Mouse (Mus musculus): ENCODE measurements around the gene Mutyh. TPM values are rescaled to one million over a fixed set of nuclear protein-coding genes. Genes with fewer than 3 reads are reported as not detected.
A peak's percentile ranks its signal among the peaks of the same experiment; 100 is the strongest.

Gene Mutyh
- total RNA-seq (2021): 1 to 10 TPM; 2.0 to 3.3 TPM
- long read RNA-seq, experiment 1, partial matches to known transcripts: 0 of 3 reads
- long read RNA-seq, experiment 1, other reads (novel, unspliced or antisense): 3 of 3 reads
- long read RNA-seq, experiment 2, partial matches to known transcripts: 0 of 3 reads
- long read RNA-seq, experiment 2, other reads (novel, unspliced or antisense): 2 of 3 reads

DNA sequence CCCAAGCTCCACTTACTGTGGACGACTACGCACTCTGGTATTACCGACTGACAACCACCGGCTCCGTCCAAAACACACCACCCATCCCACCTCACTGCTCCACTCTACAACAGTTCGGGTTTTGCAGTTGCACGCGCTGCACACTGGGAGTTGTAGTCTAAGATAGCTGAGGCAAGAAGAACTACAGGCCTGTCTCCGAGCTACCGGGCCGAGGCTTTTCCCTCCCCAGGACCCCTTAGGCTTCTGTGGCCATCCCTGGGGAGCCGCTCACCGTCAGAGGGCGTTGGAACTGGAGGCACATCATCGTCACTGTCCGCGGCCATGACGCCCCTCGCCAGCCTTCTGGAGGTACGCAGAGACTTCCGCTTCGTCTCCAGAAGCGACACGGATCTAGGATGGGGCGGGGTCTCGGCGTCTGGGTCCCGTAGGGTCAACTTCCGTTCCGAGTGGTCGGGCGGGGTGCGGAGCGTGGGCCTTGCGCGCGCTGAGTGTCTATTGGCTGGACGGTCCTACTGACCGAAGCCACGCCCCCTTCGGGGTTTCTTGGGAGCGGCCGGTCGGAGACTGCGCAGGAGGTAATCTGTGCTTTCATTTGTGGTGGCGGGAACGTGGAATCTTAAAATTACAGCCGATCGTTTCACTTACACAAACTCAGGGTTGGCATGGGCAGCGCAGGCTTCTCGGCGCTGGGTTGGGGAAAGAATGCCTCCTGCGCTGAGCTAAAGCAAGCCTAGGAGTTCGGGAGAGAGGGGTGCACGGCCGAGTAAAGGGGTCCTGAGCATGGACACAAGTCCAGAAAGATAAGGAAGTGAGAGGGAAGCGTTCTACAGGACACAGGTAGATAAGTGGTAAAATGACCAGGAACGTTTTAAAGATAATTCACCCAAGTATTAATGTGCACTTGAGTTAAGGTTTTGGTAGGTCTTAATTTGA is at the start of gene Mutyh, which contains the start of gene Toe1:
TSS of gene Mutyh (plus strand) at position 527 of the 933 bp plus-strand sequence.
TSS of gene Toe1 (minus strand) at position 444 of the 933 bp plus-strand sequence.
- DNase-seq (ENCODE audit: low spot score in 2 of 2): peak; percentile 89 to 95

DNA sequence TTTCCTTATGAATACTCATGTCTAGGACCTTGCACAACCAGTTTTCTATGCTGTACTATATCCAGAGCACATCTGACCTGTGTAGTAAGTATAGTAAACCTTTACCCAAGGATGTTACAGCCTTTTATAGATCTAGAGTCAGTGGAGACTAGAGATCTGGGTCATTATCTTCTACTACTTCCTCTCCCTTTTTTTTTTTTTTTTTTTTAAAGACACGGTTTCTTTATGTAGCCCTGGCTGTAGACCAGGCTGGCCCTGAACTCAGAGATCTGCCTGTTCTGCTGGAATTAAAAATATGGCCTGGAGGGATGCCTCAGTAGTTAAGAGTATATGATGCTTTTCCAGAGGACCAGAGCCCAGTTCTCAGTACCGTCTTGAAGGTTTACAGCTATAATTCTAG is 45.6 kb upstream of the Mutyh start:
- no peak for DNase-seq (ENCODE audit: low spot score in 2 of 2)

DNA sequence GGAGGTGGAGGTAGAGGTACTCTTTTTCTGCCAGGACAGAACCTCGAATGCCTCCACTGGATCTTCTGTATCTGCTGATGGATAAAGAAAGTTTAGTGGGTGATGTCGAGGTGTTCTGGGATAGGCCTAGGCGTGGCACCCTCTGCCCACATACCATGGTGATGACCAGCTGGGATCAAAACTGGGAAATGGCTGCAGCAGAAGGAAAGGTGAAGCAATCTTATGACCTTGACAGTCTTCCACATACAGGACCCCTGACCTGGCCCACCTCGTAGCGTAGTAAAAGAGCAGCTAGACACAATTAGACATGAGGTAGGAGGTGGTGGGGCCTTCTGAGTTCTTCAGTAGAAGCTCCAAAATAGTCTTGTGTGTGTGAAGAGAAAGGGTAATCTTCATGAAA is 43.5 kb upstream of the Mutyh start:
- DNase-seq (ENCODE audit: low spot score in 2 of 2): no peak

DNA sequence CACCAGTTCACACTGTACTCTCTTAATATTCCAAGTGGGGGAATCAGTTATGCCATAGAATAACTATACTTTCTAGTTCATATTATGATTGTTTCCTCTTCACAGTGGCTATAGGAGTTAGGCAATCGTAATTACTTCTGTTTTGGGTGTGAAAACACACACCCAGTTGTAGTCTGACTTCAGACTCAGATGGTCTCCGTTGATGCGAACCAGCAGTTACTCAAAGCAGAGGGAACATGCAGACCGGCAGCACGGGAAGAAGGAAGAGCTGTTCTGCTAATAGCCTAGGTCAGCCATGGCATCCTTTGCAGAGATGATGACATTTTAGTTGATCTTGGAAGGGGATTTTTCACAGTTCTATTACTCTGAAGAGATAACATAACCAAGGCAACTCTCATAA is 39.0 kb upstream of the Mutyh start:
- no peak for DNase-seq (ENCODE audit: low spot score in 2 of 2)

DNA sequence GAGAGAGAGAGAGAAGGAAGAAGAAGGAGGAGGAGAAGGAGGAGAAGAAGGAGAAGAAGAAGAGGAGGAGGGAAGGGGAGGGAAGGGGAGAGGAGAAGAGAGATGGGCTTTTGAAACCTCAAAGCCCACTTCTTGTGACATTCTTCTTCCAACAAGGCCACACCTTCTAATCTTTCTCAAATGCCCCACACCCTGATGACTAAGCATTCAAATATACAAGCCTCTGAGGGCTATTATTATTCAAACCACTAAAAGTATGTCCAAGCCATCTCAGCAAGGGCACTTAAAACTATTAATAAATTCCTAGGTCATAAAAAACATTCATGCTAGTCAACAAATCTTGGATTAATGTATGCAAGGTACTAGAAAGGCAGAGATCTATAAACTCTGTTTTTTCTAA is 38.5 kb upstream of the Mutyh start:
- DNase-seq (ENCODE audit: low spot score in 2 of 2): no peak

DNA sequence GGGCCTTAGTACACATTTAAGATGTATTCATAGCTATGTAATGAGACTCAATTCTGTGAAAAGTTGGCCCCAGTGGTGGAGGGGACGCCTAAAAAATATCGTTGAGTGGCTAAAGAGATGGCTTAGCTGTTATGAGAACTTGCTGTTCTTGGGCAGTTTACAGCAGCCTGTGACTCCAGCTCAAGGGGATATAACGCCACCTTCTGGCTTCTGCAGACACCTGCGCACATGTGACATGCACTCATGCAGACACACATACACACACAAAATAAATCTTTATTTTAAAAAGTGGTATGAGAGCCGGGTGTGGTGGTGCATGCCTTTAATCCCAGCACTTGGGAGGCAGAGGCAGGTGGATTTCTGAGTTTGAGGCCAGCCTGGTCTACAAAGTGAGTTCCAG is 31.1 kb upstream of the Mutyh start:
- no peak for DNase-seq (ENCODE audit: low spot score in 2 of 2)

DNA sequence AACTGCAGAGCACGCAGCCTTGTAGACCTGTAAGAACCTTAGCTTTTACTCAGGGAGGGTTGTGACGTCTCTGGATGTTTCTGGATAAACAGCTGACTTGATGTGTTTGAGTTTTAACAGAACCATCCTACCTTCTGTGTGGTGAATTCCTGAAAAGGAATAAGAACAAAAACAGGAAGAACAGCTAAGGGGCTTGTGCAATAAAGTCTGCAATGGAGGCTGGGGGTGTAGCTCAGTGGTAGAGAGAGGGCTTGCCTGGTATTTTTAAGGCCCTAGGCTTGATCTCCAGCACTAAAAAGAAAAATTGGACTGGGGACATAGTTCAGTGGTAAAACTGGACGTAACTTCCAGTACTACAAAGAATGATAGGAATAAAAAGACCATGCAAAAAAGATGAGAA is 30.4 kb upstream of the Mutyh start:
- DNase-seq (ENCODE audit: low spot score in 2 of 2): no peak

DNA sequence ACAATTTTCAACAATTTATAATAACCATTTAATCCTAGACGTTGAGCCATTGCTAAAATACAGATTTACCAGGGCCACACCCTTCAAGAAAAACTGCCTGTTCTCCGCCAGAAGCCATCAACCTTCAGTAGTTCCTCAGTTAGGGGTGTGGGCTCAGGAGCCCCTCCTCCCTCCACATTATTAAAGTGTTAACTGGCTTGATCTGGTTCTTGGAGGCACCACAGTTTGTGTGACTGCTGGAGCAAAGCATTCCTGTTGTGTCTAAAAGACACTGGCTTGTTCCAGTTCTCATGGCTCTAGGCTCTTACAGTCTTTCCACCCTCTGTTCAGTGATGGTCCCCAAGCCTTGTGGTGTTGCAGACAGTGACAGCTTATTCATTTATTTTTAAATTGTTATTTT is 27.0 kb upstream of the Mutyh start:
- DNase-seq (ENCODE audit: low spot score in 2 of 2): no peak

DNA sequence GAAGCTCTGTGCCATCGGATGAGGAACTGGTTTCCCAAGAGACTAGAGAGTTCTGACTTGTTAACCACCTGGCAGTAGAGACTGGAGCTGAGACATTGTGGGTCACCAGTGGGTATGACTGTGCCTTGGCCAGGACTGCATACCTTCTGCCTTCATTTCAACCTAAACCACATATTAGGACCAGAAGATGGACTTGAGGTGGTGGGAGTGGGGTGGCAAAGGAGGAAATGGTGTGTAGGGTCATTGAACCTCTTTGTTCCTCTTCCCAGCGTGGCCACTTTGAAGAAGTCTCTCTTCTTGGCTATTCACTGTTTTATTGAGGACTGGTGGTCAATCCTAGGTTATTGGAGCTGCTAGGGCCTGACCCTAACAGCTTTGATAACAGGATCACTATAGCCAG is 26.2 kb upstream of the Mutyh start:
- no peak for DNase-seq (ENCODE audit: low spot score in 2 of 2)

DNA sequence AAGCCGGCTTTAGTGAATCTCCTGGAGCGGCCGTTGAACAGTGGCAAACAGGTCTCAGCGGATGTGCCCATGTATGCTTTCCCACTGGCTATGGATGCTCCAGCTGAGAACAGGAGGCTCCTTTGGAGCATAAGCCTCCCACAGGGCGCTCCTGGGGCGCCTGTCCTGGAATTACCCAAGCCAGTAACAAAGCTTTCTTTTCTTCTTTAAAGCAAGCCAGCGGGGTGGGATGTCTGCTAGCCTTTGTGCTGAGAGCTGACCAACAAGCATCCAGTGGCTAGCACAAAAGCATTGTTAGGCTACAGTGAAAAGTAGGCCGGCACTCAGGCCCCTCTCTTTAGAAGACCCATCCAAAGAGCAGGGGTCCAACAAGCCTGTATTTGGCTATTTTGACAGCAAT is 25.4 kb upstream of the Mutyh start:
- no peak for DNase-seq (ENCODE audit: low spot score in 2 of 2)

DNA sequence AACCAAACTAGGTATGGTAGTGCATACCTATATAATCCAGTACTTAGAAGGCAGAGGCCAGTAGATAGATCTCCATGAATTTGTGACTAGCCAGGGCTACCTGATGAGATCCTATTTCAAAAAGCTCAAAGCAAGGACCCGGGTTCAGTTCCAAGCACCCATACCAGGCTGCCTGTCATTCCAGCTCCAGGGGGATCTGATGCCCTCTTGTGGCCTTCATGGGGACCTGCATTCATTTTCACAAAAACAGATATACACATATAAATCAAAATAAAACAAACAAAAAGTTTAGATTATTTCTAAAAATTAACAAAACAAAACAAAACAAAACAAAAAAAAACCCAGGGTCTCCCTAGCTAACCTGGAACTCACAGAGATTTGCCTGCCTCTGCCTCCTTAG is 20.9 kb upstream of the Mutyh start:
- no peak for DNase-seq (ENCODE audit: low spot score in 2 of 2)

DNA sequence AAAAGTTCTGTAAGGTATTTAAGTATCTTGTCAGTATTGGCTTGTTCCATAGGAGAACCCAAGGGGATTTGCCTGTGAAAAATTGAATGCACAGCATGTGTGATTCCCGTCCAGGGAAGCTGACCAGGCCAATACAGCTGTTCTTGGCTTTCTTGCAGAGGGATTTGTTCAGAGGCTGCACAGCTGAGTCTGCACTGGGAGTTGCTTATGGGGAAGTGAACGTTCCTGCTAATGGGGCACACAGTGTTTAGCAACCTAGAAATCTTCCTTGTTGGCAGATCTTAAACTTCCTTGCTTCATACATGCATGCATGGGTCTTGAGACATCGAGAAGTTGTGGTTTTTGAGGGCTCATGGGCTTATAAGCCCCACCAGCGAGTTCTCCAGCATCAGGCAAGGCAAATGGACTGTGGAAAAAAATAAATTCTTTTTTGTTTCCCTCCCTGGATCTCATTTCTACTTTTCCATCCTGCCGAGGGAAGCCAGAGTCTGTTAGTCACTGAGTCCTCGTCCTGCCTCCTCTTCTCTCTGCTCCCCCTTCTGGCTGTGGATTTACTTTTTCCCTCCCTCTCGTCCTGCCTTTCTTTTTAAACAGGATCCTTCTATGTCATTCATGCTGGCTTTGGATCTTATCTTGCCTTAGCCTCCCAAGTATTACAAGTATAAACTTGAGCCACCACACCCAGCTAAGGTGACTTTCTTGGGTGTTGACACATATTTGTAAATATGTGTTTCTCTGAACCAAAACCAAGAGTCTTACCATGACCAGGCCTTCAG is 19.4 kb upstream of the Mutyh start:
- DNase-seq (ENCODE audit: low spot score in 2 of 2): no peak

DNA sequence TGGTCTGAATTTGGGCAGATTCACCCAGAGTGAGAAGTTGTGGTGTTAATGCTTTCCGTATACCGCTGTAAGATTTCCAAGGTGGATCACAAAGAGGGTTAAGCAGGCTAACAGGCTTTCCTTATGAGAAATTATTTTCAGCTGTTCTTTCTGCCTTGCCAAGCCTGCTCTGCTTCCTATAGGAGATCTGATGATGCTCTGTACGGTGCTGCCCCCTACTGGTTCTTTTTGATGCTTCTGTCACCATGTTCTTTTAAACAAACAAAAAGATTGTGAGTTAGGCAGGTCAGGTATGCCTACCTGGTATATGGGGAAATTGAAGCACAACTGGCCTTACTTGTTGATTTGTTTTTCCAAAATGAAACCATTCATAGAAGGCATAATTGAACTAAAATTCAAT is 18.6 kb upstream of the Mutyh start:
- peak; percentile 85 to 93 for DNase-seq (ENCODE audit: low spot score in 2 of 2)

DNA sequence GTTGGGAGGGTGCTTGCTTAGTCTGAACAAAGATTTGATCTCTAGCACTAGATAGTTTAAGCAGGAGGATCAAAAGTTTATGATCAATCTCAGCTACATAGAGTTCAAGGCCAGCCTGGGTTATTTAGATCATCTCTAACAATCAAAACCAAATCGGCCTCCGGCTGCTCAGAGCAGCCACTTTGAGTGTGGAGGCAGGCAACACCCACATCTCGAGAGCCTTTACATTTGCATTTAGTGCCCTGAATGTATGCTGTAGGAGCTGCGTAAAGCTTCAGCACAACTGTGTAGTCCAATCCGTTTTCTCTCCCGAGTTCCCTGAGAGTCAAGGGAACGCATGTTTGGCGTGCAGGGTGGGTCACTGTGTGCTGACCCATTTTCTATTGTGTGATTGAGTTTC is 15.1 kb upstream of the Mutyh start:
- no peak for DNase-seq (ENCODE audit: low spot score in 2 of 2)

DNA sequence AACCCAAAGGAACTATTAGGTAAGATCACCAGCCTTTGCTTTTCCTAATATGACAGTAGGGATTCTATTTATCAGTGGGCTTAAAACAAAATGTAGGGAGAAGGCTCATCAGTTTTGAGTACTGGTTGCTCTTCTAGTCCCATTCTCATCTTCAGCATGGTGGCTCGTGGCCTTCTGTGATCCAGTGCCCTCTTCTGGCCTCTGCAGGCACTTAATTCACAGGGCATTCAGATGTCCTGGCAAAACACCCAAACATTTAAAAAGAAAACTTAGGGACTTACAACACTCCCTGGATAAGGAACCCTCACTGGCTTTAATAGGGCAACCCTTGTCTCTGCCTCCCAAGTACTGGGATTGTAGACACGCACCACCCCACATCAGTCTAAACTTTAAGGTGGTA is 13.2 kb upstream of the Mutyh start:
- DNase-seq (ENCODE audit: low spot score in 2 of 2): no peak

DNA sequence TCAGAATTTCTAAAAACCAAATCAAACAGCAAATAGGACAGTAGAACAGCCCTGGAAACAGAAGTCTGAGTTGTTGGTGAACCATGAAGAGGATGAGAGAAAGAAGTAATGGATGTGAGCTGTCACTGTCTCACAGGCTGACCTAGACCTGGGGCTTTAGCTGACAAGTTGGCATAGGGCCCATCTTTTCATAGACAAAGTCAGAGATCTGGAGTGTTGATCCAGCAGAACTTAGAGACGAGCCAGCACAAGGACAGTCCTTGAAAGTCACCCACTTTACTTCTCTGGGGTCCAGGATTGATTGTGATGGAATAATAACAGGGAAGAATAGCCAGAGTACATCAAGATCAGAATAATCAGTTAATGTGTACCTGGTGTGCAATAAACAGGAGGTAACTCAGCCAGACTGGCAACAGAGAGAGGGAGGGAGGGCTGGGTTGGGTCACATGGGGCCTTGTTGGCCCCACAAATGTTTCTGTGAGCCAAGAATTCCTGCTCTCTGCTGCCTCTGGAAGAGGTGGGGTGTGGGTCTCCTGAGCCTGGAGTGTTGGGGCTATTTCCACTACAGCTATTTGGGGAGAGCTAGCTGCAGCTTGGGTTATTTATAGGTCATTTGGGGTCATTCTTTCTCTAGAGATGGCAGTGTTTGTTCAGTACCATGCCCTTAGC is 10.9 kb upstream of the Mutyh start:
- DNase-seq (ENCODE audit: low spot score in 2 of 2): no peak

DNA sequence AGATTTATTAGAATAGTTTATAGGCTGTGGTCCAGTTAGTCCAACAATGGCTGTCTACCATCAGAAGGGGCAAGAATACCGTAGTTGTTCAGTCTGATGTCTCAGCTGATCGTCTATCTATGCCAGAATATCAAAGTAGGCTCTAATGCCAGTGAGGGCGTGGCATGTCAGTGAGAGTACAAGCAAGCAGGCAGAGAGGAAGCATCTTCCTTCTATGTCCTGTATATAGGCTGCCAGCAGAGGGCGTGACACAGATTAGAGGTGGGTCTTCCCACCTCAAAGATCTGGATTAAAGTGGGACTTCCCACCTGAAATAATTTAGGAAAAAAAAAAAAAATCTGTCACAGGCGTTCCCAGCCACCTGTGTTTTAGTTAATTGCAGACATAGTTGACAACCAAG is 7.6 kb upstream of the Mutyh start:
- DNase-seq (ENCODE audit: low spot score in 2 of 2): no peak

DNA sequence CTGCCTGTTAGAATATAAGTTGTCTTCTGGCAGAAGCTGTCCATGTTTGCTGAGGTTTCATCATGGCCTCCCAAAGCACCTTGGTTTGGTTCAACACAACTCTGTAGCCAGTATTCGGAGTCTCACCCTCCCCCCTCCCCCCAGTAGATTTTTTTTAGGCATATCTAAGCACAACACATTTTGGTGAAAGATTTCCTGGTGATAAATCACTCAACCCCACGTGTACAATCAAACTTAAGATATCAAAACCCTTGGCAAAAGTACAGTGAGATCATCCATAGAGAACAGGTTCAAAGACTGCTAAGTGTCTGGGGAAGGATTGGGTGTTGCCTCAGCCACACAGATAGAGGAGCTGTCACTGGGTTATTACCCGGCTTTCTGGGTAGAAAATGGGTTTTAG is 3.5 kb downstream of the Mutyh start:
- DNase-seq (ENCODE audit: low spot score in 2 of 2): no peak

DNA sequence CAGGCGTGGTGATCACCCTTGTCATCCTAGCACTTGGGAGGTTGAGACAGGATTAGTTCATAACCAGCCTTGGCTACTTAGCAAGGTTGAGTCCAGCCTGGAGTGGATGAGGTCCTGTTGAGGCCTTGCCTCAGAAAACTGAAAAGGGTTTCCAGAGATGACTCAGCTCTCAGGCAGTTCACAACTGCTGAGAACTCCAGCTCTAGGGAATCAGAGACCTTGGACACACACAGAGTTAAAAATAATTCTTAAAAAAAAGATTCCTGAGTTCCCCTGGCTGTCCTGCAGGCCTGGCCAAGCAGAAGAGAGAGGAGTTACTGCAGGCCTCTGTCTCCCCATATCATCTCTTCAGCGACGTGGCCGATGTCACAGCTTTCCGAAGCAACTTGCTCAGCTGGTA is 7.8 kb downstream of the Mutyh start:
- no peak for DNase-seq (ENCODE audit: low spot score in 2 of 2)

DNA sequence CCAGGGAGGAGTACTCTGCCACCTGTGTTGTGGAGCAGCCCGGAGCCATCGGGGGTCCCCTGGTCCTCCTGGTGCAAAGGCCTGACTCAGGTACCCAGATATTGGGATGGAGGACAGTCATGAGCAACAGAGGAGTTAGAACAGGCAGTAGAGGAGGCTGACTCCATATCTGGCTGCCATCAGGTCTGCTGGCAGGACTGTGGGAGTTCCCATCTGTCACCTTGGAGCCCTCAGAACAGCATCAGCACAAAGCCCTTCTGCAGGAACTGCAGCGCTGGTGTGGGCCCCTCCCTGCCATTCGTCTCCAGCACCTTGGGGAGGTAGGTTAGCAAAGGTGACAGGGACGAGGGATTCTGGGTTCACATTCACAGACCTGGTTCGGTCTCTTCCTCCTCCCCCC is 10.0 kb downstream of the Mutyh start:
- peak in 1 of 2 experiments; percentile 39 for DNase-seq (ENCODE audit: low spot score in 2 of 2)
